Mouse (Mus musculus) forebrain, postnatal 0 days (tissue): ENCODE data around the gene Cpne6. TPM values are rescaled to one million over a fixed set of nuclear protein-coding genes. Genes with fewer than 3 reads are reported as not detected.

Source experiments
- ATAC-seq: fragments of 200-750 bp; cut with Nextera tagmentation; 2 replicates; pipeline ENCODE4 v1.8.0; 2017; ENCODE audit warnings: mild to moderate bottlenecking, moderate library complexity
- DNase-seq: peaks from one replicate; pipeline ENCODE4 v3.0.0-alpha.2; 2015
- H3K27ac ChIP-seq: fragments of 300-500 bp; sonication (generic); 2 replicates; pipeline ENCODE4 v1.5.1; 2014; ENCODE audit warnings: low read depth, mild to moderate bottlenecking, antibody characterized with exemption, low read length, moderate library complexity, mixed read lengths
- H3K27me3 ChIP-seq: fragments of 300-500 bp; sonication (generic); 2 replicates; pipeline ENCODE4 v1.6.1; 2014; ENCODE audit warnings: mild to moderate bottlenecking, low read length, mixed read lengths; ENCODE audit not compliant: insufficient read depth
- H3K36me3 ChIP-seq: fragments of 300-500 bp; sonication (generic); 2 replicates; pipeline ENCODE4 v1.6.1; 2014; ENCODE audit warnings: mild to moderate bottlenecking, moderate library complexity; ENCODE audit not compliant: insufficient read depth
- H3K4me1 ChIP-seq: fragments of 300-500 bp; sonication (generic); 2 replicates; pipeline ENCODE4 v1.6.1; 2014; ENCODE audit warnings: antibody characterized with exemption; ENCODE audit not compliant: insufficient read depth
- H3K4me2 ChIP-seq: fragments of 300-500 bp; sonication (generic); 2 replicates; pipeline ENCODE4 v1.6.1; 2014; ENCODE audit warnings: low read depth, mild to moderate bottlenecking, moderate library complexity
- H3K4me3 ChIP-seq: fragments of 300-500 bp; sonication (generic); 2 replicates; pipeline ENCODE4 v1.5.1; 2014; ENCODE audit warnings: low read depth, low read length, mixed read lengths
- H3K9ac ChIP-seq: fragments of 300-500 bp; sonication (generic); 2 replicates; pipeline ENCODE4 v1.6.1; 2014; ENCODE audit warnings: mild to moderate bottlenecking
- H3K9me3 ChIP-seq: fragments of 300-500 bp; sonication (generic); 2 replicates; pipeline ENCODE4 v1.6.1; 2016; ENCODE audit warnings: low read length
- CTCF ChIP-seq: sonication (generic); IDR thresholded peaks from 2 replicates; pipeline ENCODE4 v1.5.1; 2016; ENCODE audit warnings: antibody characterized with exemption, control low read depth, low read depth
- WGBS: fragments of 180-500 bp; shearing (Covaris S2); extraction: QIAGEN DNeasy Blood & Tissue Kit; methylation state at CpG from one replicate; pipeline ENCODE4 v1.1.7; 2014; 5-methylcytosine and 5-hydroxymethylcytosine counted together
- polyA plus RNA-seq: library from polyadenylated mRNA; unstranded; fragments of >200 nt; fragmentation: Nextera tagmentation; extraction: Ambion mirVana; gene quantifications from 2 replicates; pipeline ENCODE4 v1.2.1, GENCODE M21; 2015
- total RNA-seq: library from RNA; depleted of rRNA; stranded (reverse); fragments of >200 nt; gene quantifications from 2 replicates; pipeline ENCODE4 v1.2.3, GENCODE M21; 2014; rRNA removed

Cpne6 gene
- total and polyA plus RNA-seq, 2 experiments from 2014 or later = 39.6 to 48.7 TPM

- H3K4me3 ChIP-seq = peak within 1 kb of the TSS; percentile 58
- under 1% methylated on average over 27 of the region's 27 CpGs for WGBS
- H3K4me1 ChIP-seq = peaks cover 9% of the 10 kb centered on the region
- TF ChIP-seq CTCF = peak; percentile 64
- DNase-seq (peak; percentile 95), ATAC-seq (peak; percentile 74)
- peak within 1 kb of the TSS; percentile 95 for H3K27ac ChIP-seq
- H3K36me3 ChIP-seq = peaks cover 15% of the 10 kb centered on the region
- no peaks in the 10 kb centered on the region for H3K9me3 ChIP-seq
- peak within 1 kb of the TSS; percentile 68 for H3K9ac ChIP-seq
- H3K27me3 ChIP-seq = no peaks in the 10 kb centered on the region
- H3K4me2 ChIP-seq = peak within 1 kb of the TSS; percentile 74
Observed at GRCm38 (mm10) chr14:55559799-55560201, 49.6 kb downstream of the Cpne6 start, which contains the start of gene Dcaf11. Gene Dcaf11, plus strand, starts transcription at chr14:55560006.

DNA sequence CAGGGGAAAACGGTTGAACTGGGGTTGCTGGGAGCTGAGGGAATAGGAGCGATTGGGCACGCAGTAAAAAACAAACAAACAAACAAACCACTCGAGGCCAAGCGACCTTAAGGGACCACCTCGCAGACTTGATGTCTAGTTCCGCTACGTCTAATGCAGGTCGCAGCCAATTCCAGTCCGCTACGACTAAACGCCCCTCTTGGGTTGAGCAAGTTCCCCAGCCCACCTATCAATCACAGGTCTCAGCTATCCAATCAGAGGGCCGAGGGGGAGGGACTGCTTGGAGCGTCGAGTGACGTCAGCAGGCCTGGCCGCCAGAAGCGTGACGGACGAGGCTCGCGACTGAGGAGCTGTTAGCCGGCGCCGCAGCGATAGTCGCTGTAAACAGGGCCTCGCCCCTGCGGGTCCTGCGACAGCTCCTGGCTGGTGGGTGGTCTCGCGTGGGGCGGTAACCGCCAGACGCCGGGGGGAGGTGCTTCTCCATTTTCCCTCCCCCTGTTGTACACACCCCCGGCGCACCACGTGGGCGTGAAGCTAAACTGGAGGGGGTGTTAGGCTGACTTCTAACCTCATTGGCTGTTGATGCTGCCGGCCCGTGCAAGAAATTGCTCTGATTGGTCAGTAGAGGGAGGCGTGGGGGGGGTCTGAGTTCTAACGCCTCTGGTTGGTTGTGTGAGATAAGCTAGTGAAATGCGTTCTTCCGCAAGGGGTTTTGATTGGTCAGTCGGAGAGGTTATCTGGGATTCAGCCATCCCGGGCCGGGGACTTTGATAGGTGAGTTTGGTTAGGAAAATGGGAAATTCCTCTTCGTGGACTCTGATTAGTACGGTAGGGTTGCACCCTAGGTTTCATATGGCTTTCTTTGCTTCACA lies 50.2 kb downstream of the Cpne6 start, which contains the start of gene A730061H03Rik:
Gene A730061H03Rik (minus strand): TSS at position 205 of the 872 bp plus-strand sequence.
- peak within 1 kb of the TSS; percentile 68 for H3K9ac ChIP-seq
- 0 out of 2 replicates have a peak, but pooled peaks have one; percentile 38 for TF ChIP-seq CTCF
- H3K9me3 ChIP-seq = no peaks in the 10 kb centered on the region
- peaks cover 21% of the 10 kb centered on the region for H3K36me3 ChIP-seq
- ATAC-seq (peak; percentile 95), DNase-seq (peak; percentile 99)
- 3% methylated on average over 51 of the region's 51 CpGs for WGBS
- H3K27me3 ChIP-seq = no peaks in the 10 kb centered on the region
- peaks cover 9% of the 10 kb centered on the region for H3K4me1 ChIP-seq
- H3K27ac ChIP-seq = peak within 1 kb of the TSS; percentile 95
- peak within 1 kb of the TSS; percentile 74 for H3K4me2 ChIP-seq
- peak within 1 kb of the TSS; percentile 58 for H3K4me3 ChIP-seq

GRCm38 (mm10) chr14:55561860-55562259 lies 51.6 kb downstream of the Cpne6 start:
- DNase-seq (no peak), ATAC-seq (no peak)
- H3K27me3 ChIP-seq = no peaks in the 10 kb centered on the region
- no peak overlapping the region for H3K9ac ChIP-seq
- peaks cover 9% of the 10 kb centered on the region for H3K4me1 ChIP-seq
- no peak overlapping the region for H3K4me3 ChIP-seq
- no peak overlapping the region for H3K27ac ChIP-seq
- peak overlapping the region; percentile 74; the same call in 1 of the 2 replicates for H3K4me2 ChIP-seq
- TF ChIP-seq CTCF = no peak
- WGBS = 93% methylated on average over 10 of the region's 10 CpGs
- H3K9me3 ChIP-seq = no peaks in the 10 kb centered on the region
- H3K36me3 ChIP-seq = peaks cover 36% of the 10 kb centered on the region

DNA sequence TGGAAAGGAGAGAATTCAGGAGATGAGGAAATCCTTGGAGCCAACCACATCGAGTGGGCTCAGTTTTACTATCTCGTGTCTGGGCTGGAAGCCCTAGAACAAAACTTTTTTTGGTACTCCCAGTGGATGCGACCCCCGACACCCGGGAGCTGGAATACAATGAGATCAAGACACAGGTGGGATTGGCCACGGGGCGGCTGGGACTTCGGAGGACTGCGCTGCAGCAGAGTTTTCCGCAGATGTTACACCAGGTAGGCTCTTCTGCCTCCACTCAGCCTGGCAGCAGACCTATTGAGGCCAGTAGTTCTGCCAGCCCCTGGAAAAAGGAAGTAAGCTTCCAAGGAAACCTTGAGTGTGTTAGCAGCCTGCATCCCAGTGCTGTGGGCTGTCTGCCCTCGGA lies 53.0 kb downstream of the Cpne6 start:
- H3K4me1 ChIP-seq = peaks cover 9% of the 10 kb centered on the region
- H3K36me3 ChIP-seq = peaks cover 50% of the 10 kb centered on the region
- DNase-seq (no peak), ATAC-seq (no peak)
- H3K9ac ChIP-seq = no peak overlapping the region
- no peak for TF ChIP-seq CTCF
- no peaks in the 10 kb centered on the region for H3K9me3 ChIP-seq
- H3K27me3 ChIP-seq = no peaks in the 10 kb centered on the region
- no peak overlapping the region for H3K27ac ChIP-seq
- H3K4me2 ChIP-seq = no peak overlapping the region
- no peak overlapping the region for H3K4me3 ChIP-seq
- 93% methylated on average over 11 of the region's 11 CpGs for WGBS

GRCm38 (mm10) chr14:55565748-55566147 lies 55.5 kb downstream of the Cpne6 start:
- H3K4me1 ChIP-seq = peaks cover 9% of the 10 kb centered on the region
- TF ChIP-seq CTCF = peak; percentile 19; the same call in 1 of the 2 replicates
- H3K27me3 ChIP-seq = no peaks in the 10 kb centered on the region
- H3K36me3 ChIP-seq = peaks cover 68% of the 10 kb centered on the region
- no peaks in the 10 kb centered on the region for H3K9me3 ChIP-seq
- ATAC-seq (no peak), DNase-seq (no peak)
- H3K9ac ChIP-seq = no peak overlapping the region
- H3K27ac ChIP-seq = no peak overlapping the region
- H3K4me3 ChIP-seq = no peak overlapping the region
- H3K4me2 ChIP-seq = no peak overlapping the region
- 88% methylated on average over 3 of the region's 3 CpGs for WGBS

Other genes with a start within 250 kb of the Cpne6 start
- gene Dhrs4, start 31.7 kb upstream of the Cpne6 start, total RNA-seq = 11.9 and 14.8 TPM in 2 replicates
- gene Dhrs4, start 31.7 kb upstream of the Cpne6 start, polyA plus RNA-seq = 20.9 and 22.2 TPM in 2 replicates
- 91.4 and 129 TPM in 2 replicates for gene Carmil3, start 19.8 kb upstream of the Cpne6 start, total RNA-seq
- 13.2 and 19.5 TPM in 2 replicates for gene Carmil3, start 19.8 kb upstream of the Cpne6 start, polyA plus RNA-seq
- 2.0 and 2.7 TPM in 2 replicates for gene Nrl, start 14.5 kb downstream of the Cpne6 start, total RNA-seq
- 0.21 TPM in 1 of 2 replicates, not detected in the other for gene Nrl, start 14.5 kb downstream of the Cpne6 start, polyA plus RNA-seq
- gene Pck2, start 29.8 kb downstream of the Cpne6 start, total RNA-seq = 23.6 and 24.5 TPM in 2 replicates
- gene Pck2, start 29.8 kb downstream of the Cpne6 start, polyA plus RNA-seq = 9.8 and 12.5 TPM in 2 replicates
- gene Dcaf11, start 49.6 kb downstream of the Cpne6 start, total RNA-seq = 101 and 104 TPM in 2 replicates
- 89.4 and 103 TPM in 2 replicates for gene Dcaf11, start 49.6 kb downstream of the Cpne6 start, polyA plus RNA-seq
- not detected in 2 replicates for gene A730061H03Rik, start 50.0 kb downstream of the Cpne6 start, total RNA-seq
- gene A730061H03Rik, start 50.0 kb downstream of the Cpne6 start, polyA plus RNA-seq = not detected in 2 replicates
- 0.23 TPM in 1 of 2 replicates, not detected in the other for gene Fitm1, start 65.2 kb downstream of the Cpne6 start, total RNA-seq
- 0.20 and 0.22 TPM in 2 replicates for gene Fitm1, start 65.2 kb downstream of the Cpne6 start, polyA plus RNA-seq
- gene Psme1, start 67.7 kb downstream of the Cpne6 start, total RNA-seq = 136 and 138 TPM in 2 replicates
- 219 and 238 TPM in 2 replicates for gene Psme1, start 67.7 kb downstream of the Cpne6 start, polyA plus RNA-seq
- gene Emc9, start 74.9 kb downstream of the Cpne6 start, total RNA-seq = 25.2 and 31.5 TPM in 2 replicates
- gene Emc9, start 74.9 kb downstream of the Cpne6 start, polyA plus RNA-seq = 53.2 and 55.6 TPM in 2 replicates
- 76.2 and 137 TPM in 2 replicates for gene Psme2, start 80.7 kb downstream of the Cpne6 start, total RNA-seq
- 171 and 193 TPM in 2 replicates for gene Psme2, start 80.7 kb downstream of the Cpne6 start, polyA plus RNA-seq
- gene Rnf31, start 81.3 kb downstream of the Cpne6 start, total RNA-seq = 13.5 and 24.2 TPM in 2 replicates
- gene Rnf31, start 81.3 kb downstream of the Cpne6 start, polyA plus RNA-seq = 17.0 and 18.9 TPM in 2 replicates
- 16.8 and 18.1 TPM in 2 replicates for gene Irf9, start 93.1 kb downstream of the Cpne6 start, total RNA-seq
- 5.6 and 7.0 TPM in 2 replicates for gene Irf9, start 93.1 kb downstream of the Cpne6 start, polyA plus RNA-seq
- 8.5 and 9.2 TPM in 2 replicates for gene Rec8, start 107.6 kb downstream of the Cpne6 start, total RNA-seq
- 5.9 and 7.2 TPM in 2 replicates for gene Rec8, start 107.6 kb downstream of the Cpne6 start, polyA plus RNA-seq
- gene Ipo4, start 125.5 kb downstream of the Cpne6 start, total RNA-seq = 79.8 and 92.0 TPM in 2 replicates
- 82.4 and 90.9 TPM in 2 replicates for gene Ipo4, start 125.5 kb downstream of the Cpne6 start, polyA plus RNA-seq
- gene Gm49378, start 127.5 kb downstream of the Cpne6 start, total RNA-seq = 2.1 and 6.4 TPM in 2 replicates
- gene Gm49378, start 127.5 kb downstream of the Cpne6 start, polyA plus RNA-seq = 0.97 and 1.0 TPM in 2 replicates
- 26.5 and 33.4 TPM in 2 replicates for gene Tm9sf1, start 133.4 kb downstream of the Cpne6 start, total RNA-seq
- 36.0 and 48.4 TPM in 2 replicates for gene Tm9sf1, start 133.4 kb downstream of the Cpne6 start, polyA plus RNA-seq
- 0.43 and 0.46 TPM in 2 replicates for gene Tssk4, start 139.7 kb downstream of the Cpne6 start, total RNA-seq
- 0.22 and 0.23 TPM in 2 replicates for gene Tssk4, start 139.7 kb downstream of the Cpne6 start, polyA plus RNA-seq
- gene Mdp1, start 150.1 kb downstream of the Cpne6 start, total RNA-seq = 50.8 and 51.5 TPM in 2 replicates
- gene Mdp1, start 150.1 kb downstream of the Cpne6 start, polyA plus RNA-seq = 60.0 and 63.5 TPM in 2 replicates
- gene Gmpr2, start 161.5 kb downstream of the Cpne6 start, total RNA-seq = 19.9 and 26.9 TPM in 2 replicates
- 37.3 and 40.9 TPM in 2 replicates for gene Gmpr2, start 161.5 kb downstream of the Cpne6 start, polyA plus RNA-seq
- 132 and 192 TPM in 2 replicates for gene Nedd8, start 161.7 kb downstream of the Cpne6 start, total RNA-seq
- 593 and 742 TPM in 2 replicates for gene Nedd8, start 161.7 kb downstream of the Cpne6 start, polyA plus RNA-seq
- 16.9 and 26.3 TPM in 2 replicates for gene Tinf2, start 171.4 kb downstream of the Cpne6 start, total RNA-seq
- 18.8 and 21.5 TPM in 2 replicates for gene Tinf2, start 171.4 kb downstream of the Cpne6 start, polyA plus RNA-seq
- 0.05 and 0.15 TPM in 2 replicates for gene Tgm1, start 203.5 kb downstream of the Cpne6 start, total RNA-seq
- gene Tgm1, start 203.5 kb downstream of the Cpne6 start, polyA plus RNA-seq = 0.15 and 0.21 TPM in 2 replicates
- 72.8 and 73.3 TPM in 2 replicates for gene Rabggta, start 211.8 kb downstream of the Cpne6 start, total RNA-seq
- 49.4 and 56.9 TPM in 2 replicates for gene Rabggta, start 211.8 kb downstream of the Cpne6 start, polyA plus RNA-seq
- gene Dhrs1, start 235.2 kb downstream of the Cpne6 start, total RNA-seq = 70.4 and 83.8 TPM in 2 replicates
- gene Dhrs1, start 235.2 kb downstream of the Cpne6 start, polyA plus RNA-seq = 83.3 and 86.0 TPM in 2 replicates
- gene Nop9, start 235.2 kb downstream of the Cpne6 start, total RNA-seq = 23.3 and 34.7 TPM in 2 replicates
- 21.4 and 25.6 TPM in 2 replicates for gene Nop9, start 235.2 kb downstream of the Cpne6 start, polyA plus RNA-seq
- 0.23 and 0.43 TPM in 2 replicates for gene Cideb, start 248.0 kb downstream of the Cpne6 start, total RNA-seq
- gene Cideb, start 248.0 kb downstream of the Cpne6 start, polyA plus RNA-seq = 0.20 and 0.54 TPM in 2 replicates